Mouse (Mus musculus): ENCODE measurements at regions not wholly inside any gene's neighbourhood (a gene's known extent, or its start where the extent isn't known, plus 50 kb on each side); places are given as distances from the start of the nearest gene placed in this dataset.

DNA sequence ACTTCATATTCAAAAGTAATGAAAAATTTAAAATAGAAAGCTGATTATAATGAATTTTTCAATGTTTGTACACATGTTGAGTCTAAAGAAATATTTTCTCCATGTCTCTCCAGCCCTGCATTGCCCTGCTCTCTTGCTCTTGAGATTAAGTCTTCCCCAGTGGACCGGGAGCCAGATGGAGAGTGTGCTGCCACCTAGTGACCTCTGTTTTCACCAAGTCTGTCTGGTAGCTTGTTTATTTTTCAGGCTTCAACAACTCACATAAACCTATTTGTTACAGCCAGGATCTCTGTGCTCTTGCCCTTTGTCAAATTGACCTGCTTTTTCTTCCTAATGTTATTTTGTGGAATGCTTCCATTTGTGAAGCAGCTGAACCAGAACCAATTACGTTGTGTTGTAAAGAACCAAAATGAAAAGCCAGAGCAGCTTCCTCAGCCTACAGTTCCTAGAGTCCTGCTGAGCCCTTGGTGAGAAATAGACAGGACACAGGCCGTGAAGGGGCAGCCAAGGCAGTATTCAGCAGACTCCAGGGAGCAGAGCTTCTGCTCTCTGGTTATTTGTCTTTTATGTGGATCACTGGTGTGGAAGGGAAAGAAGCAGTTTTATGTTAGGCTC lies 655.5 kb downstream of the Kcna4 start:
- TF ChIP-seq CTCF (IDR thresholded peaks at IDR 0.05; ENCODE audit: low read depth) (peak; percentile 15; the same call in 1 of the 2 replicates), EP300 (IDR thresholded peaks at IDR 0.05; ENCODE audit: low read depth) (no peak)
